ENCODE assay signal across 8 mouse cellular contexts in genomic region chr1:153424271-153424670, GRCm38 (mm10). TPM values are rescaled to one million over a fixed set of nuclear protein-coding genes. Genes with fewer than 3 reads are reported as not detected.
DNase-seq lines count a peak whose midpoint lies in the region; ATAC-seq and TF ChIP-seq lines count a peak whose summit lies in the region.

No protein-coding gene starts in this region.

- TF ChIP-seq POLR2A in kidney, adult 2 months (IDR thresholded peaks at IDR 0.05; ENCODE audit: low read depth, low read length) = no peak

- DNase-seq in kidney, adult 2 months = no peak
- DNase-seq in kidney, adult 18-20 months = no peak
- DNase-seq in Muller cell, postnatal 12 days (ENCODE audit: inconsistent ontology term) = peak; percentile 48
- DNase-seq in embryonic facial prominence, embryonic 14.5 days (ENCODE audit: low spot score) = peak; percentile 13
- DNase-seq in limb, embryonic 11.5 days (ENCODE audit: low spot score) = no peak
- no peak for DNase-seq in right cerebral cortex, adult 2 months (ENCODE audit: low spot score in 2 of 2)
- DNase-seq in left cerebral cortex, postnatal 36 days (ENCODE audit: low spot score in 2 of 2) = no peak

- 31% methylated on average over 12 of the region's 12 CpGs for WGBS in kidney, adult 2 months
- 28% methylated on average over 12 of the region's 12 CpGs for WGBS in embryonic facial prominence, embryonic 14.5 days
- WGBS in limb, embryonic 11.5 days = 34% methylated on average over 12 of the region's 12 CpGs
- WGBS in neural tube, embryonic 14.5 days = 34% methylated on average over 12 of the region's 12 CpGs

- no peaks in the 10 kb centered on the region for H3K9me3 ChIP-seq in embryonic facial prominence, embryonic 14.5 days (ENCODE audit: control insufficient read depth, low read length)
- H3K9me3 ChIP-seq in limb, embryonic 11.5 days (ENCODE audit: control insufficient read depth, low read length) = no peaks in the 10 kb centered on the region
- no peaks in the 10 kb centered on the region for H3K9me3 ChIP-seq in neural tube, embryonic 14.5 days (ENCODE audit: control insufficient read depth, low read length)

- H3K9ac ChIP-seq in embryonic facial prominence, embryonic 14.5 days (ENCODE audit: low read depth, low read length) = no peak overlapping the region
- no peak overlapping the region for H3K9ac ChIP-seq in limb, embryonic 11.5 days (ENCODE audit: low read length)
- H3K9ac ChIP-seq in neural tube, embryonic 14.5 days (replicated peaks; ENCODE audit: low read depth, low read length) = no peak overlapping the region

- H3K27me3 ChIP-seq in kidney, adult 2 months (replicated peaks; ENCODE audit: control insufficient read depth, insufficient read depth, low read length) = no peaks in the 10 kb centered on the region
- H3K27me3 ChIP-seq in embryonic facial prominence, embryonic 14.5 days (replicated peaks; ENCODE audit: control insufficient read depth, insufficient read depth, low read length) = 0 out of 2 replicates have a peak, but pooled peaks cover 3% of the 10 kb centered on the region
- peaks cover 10% of the 10 kb centered on the region for H3K27me3 ChIP-seq in limb, embryonic 11.5 days (ENCODE audit: control insufficient read depth, insufficient read depth, low read length)
- peaks cover 2% of the 10 kb centered on the region; the same call in 1 of the 2 replicates for H3K27me3 ChIP-seq in neural tube, embryonic 14.5 days (ENCODE audit: control insufficient read depth, insufficient read depth, low read length)

- ATAC-seq in embryonic facial prominence, embryonic 14.5 days (ENCODE audit: low read depth) = 0 out of 2 replicates have a peak, but pooled peaks have one; percentile 27
- no peak for ATAC-seq in limb, embryonic 11.5 days (ENCODE audit: insufficient number of reproducible peaks, low FRiP score, low TSS enrichment, low read depth)
- ATAC-seq in neural tube, embryonic 14.5 days (ENCODE audit: low read depth) = peak; percentile 25; the same call in 1 of the 2 replicates

- no peak overlapping the region for H3K27ac ChIP-seq in kidney, adult 2 months (ENCODE audit: insufficient read depth, low read depth, low read length)
- H3K27ac ChIP-seq in embryonic facial prominence, embryonic 14.5 days (replicated peaks; ENCODE audit: low read depth, low read length) = no peak overlapping the region
- no peak overlapping the region for H3K27ac ChIP-seq in limb, embryonic 11.5 days (replicated peaks; ENCODE audit: low read depth, low read length)
- no peak overlapping the region for H3K27ac ChIP-seq in neural tube, embryonic 14.5 days (ENCODE audit: low read depth, low read length)

- intact Hi-C loops in left cerebral cortex, postnatal 36 days (cut with DNase I) = no loop called here

- peak overlapping the region; percentile 47; the same call in 1 of the 2 replicates for H3K4me3 ChIP-seq in kidney, adult 2 months (ENCODE audit: insufficient read depth, low read depth, low read length)
- peak overlapping the region; percentile 48 for H3K4me3 ChIP-seq in embryonic facial prominence, embryonic 14.5 days (ENCODE audit: low read depth, low read length)
- H3K4me3 ChIP-seq in limb, embryonic 11.5 days (ENCODE audit: low read depth, low read length) = peak overlapping the region; percentile 42; the same call in 1 of the 2 replicates
- peak overlapping the region; percentile 46 for H3K4me3 ChIP-seq in neural tube, embryonic 14.5 days (ENCODE audit: low read depth, low read length)

- TF ChIP-seq CTCF in kidney, adult 2 months (conservative IDR thresholded peaks at IDR 0.05; ENCODE audit: insufficient read depth, insufficient read length, low read depth, low read length) = no peak

- peaks cover 4% of the 10 kb centered on the region; the same call in 1 of the 2 replicates for H3K4me1 ChIP-seq in kidney, adult 2 months (ENCODE audit: control insufficient read depth, insufficient read depth, low read length)
- H3K4me1 ChIP-seq in embryonic facial prominence, embryonic 14.5 days (ENCODE audit: control insufficient read depth, insufficient read depth, low read length) = peaks cover 4% of the 10 kb centered on the region
- H3K4me1 ChIP-seq in limb, embryonic 11.5 days (ENCODE audit: control insufficient read depth, insufficient read depth, low read length) = 0 out of 2 replicates have a peak, but pooled peaks cover 2% of the 10 kb centered on the region
- H3K4me1 ChIP-seq in neural tube, embryonic 14.5 days (ENCODE audit: control insufficient read depth, insufficient read depth, low read length) = no peaks in the 10 kb centered on the region

- no peaks in the 10 kb centered on the region for H3K36me3 ChIP-seq in kidney, adult 2 months (ENCODE audit: control insufficient read depth, insufficient read depth, low read length)
- no peaks in the 10 kb centered on the region for H3K36me3 ChIP-seq in embryonic facial prominence, embryonic 14.5 days (ENCODE audit: control insufficient read depth, insufficient read depth, low read length)
- H3K36me3 ChIP-seq in limb, embryonic 11.5 days (ENCODE audit: control insufficient read depth, insufficient read depth, low read length) = no peaks in the 10 kb centered on the region
- no peaks in the 10 kb centered on the region for H3K36me3 ChIP-seq in neural tube, embryonic 14.5 days (ENCODE audit: control insufficient read depth, insufficient read depth, low read length)

- H3K4me2 ChIP-seq in embryonic facial prominence, embryonic 14.5 days (ENCODE audit: low read depth, low read length) = peak overlapping the region; percentile 86
- H3K4me2 ChIP-seq in limb, embryonic 11.5 days (ENCODE audit: low read depth, severe bottlenecking) = peak overlapping the region; percentile 98
- peak overlapping the region; percentile 77 for H3K4me2 ChIP-seq in neural tube, embryonic 14.5 days (ENCODE audit: low read depth, low read length)

RNA-seq across cellular contexts. Expression of gene Shcbp1l, which starts 0.7 kb away (rescaled TPM):
- 0.04 and 0.06 TPM in 2 replicates for polyA plus RNA-seq in kidney, adult 2 months (2012; rRNA removed)
- 0.21 and 0.67 TPM in 2 replicates for polyA plus RNA-seq in embryonic facial prominence, embryonic 14.5 days (2014; fragmentation: Nextera tagmentation; extraction: Ambion mirVana)
- polyA plus RNA-seq in limb, embryonic 11.5 days (2014; fragmentation: Nextera tagmentation; extraction: Ambion mirVana) = 0.23 and 0.27 TPM in 2 replicates
- 1.1 TPM in 2 replicates for polyA plus RNA-seq in neural tube, embryonic 14.5 days (2014; fragmentation: Nextera tagmentation; extraction: Ambion mirVana)
- 1 to 10 TPM; 2.3 to 3.1 TPM for total RNA-seq in left cerebral cortex, postnatal 36 days (2021)

Comparison
In these comparisons a context has a peak if more than half of its experiments do, and no peak if none do; other contexts are left out.
1. DNase-seq: peak in Muller cell, postnatal 12 days (single experiment) and embryonic facial prominence, embryonic 14.5 days (single experiment); none in kidney, adult 2 months (single experiment), kidney, adult 18-20 months (single experiment), limb, embryonic 11.5 days (single experiment), right cerebral cortex, adult 2 months (0 of 2) and left cerebral cortex, postnatal 36 days (0 of 2).
2. Peak in every context shown above with its lines, with median percentiles within 50 percentile points of each other: H3K4me3 ChIP-seq and H3K4me2 ChIP-seq.